Mouse (Mus musculus): Measurements from ENCODE around the gene Bcl2l10.

The Bcl2l10 gene

GRCm38 (mm10) chr9:75395971-75396370 lies 48.4 kb downstream of the Bcl2l10 start:
- in situ Hi-C loops (cut with MboI; ENCODE audit: low sequenced_read_pairs): no loop called here

GRCm38 (mm10) chr9:75399069-75399468 lies 51.5 kb downstream of the Bcl2l10 start:
- in situ Hi-C loops (cut with MboI; ENCODE audit: low sequenced_read_pairs): no loop called here

GRCm38 (mm10) chr9:75400639-75401038 lies 53.1 kb downstream of the Bcl2l10 start:
- in situ Hi-C loops (cut with MboI; ENCODE audit: low sequenced_read_pairs): no loop called here

All from CH12F3 (cell line).